ENCODE assay signal across 21 mouse cellular contexts in the genomic region with DNA sequence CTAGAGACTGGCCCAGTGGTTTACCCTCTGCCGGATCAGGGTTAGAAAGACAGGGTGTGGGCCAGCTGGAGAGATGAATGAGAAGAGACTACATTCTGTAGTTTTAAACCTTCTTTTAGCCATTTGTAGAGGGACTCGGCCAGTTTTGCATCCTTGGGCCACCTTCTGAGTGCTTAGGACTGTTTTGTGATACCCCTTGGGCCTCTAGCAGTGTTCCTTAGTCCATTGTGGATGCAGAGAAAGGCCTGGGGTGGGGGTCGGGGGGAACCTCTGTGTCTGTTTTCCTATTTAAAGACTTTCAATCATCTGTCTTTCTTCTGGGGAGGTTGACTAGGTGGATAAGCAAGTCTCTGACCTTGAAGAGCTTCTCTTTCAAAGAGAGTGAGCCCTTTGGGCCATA. TPM values are rescaled to one million over a fixed set of nuclear protein-coding genes. Genes with fewer than 3 reads are reported as not detected.
DNase-seq lines count a peak whose midpoint lies in the region; ATAC-seq and TF ChIP-seq lines count a peak whose summit lies in the region.
"Had no signal": no experiment of that assay in that cellular context is flagged by ENCODE, and none has a peak within 500 bp of the region (broad histone marks: within the 10 kb centered on the region; RNA-seq: fewer than 3 reads in every experiment).

No protein-coding gene starts in this region.

- peaks cover 5% of the 10 kb centered on the region for H3K4me1 ChIP-seq in heart, postnatal 0 days (ENCODE audit: control insufficient read depth, insufficient read depth)
- H3K4me1 ChIP-seq in bone marrow, adult 2 months (ENCODE audit: control insufficient read depth, insufficient read depth, low read length): peaks cover 6% of the 10 kb centered on the region
- H3K4me1 ChIP-seq in liver, embryonic 14.5 days (replicated peaks; ENCODE audit: control insufficient read depth in 2 of 2, insufficient read depth in 2 of 2, low read length in 1 of 2): peaks cover 0 to 7% of the 10 kb centered on the region in 2 experiments; a peak in 1 of 4 replicates
- H3K4me1 ChIP-seq in intestine, embryonic 16.5 days (ENCODE audit: control insufficient read depth, insufficient read depth, low read length): no peaks in the 10 kb centered on the region
- H3K4me1 ChIP-seq: hindbrain, embryonic 13.5 days; midbrain, embryonic 12.5 days had no signal

- H3K27ac ChIP-seq in heart, postnatal 0 days (ENCODE audit: low read depth): no peak overlapping the region
- no peak overlapping the region for H3K27ac ChIP-seq in bone marrow, adult 2 months (ENCODE audit: control insufficient read depth, insufficient read depth, low read depth, low read length, poor library complexity)
- no peak overlapping the region for H3K27ac ChIP-seq in liver, embryonic 14.5 days
- no peak overlapping the region for H3K27ac ChIP-seq in intestine, embryonic 16.5 days (ENCODE audit: low read length)
- H3K27ac ChIP-seq: hindbrain, embryonic 13.5 days; midbrain, embryonic 12.5 days had no signal

- no peak for TF ChIP-seq EP300 in heart, postnatal 0 days (IDR thresholded peaks at IDR 0.05; ENCODE audit: low read depth)
- no peak for TF ChIP-seq EP300 in liver, embryonic 14.5 days (IDR thresholded peaks at IDR 0.05; ENCODE audit: low read depth)

- 78% methylated on average over 3 of the region's 3 CpGs for WGBS in heart, postnatal 0 days
- 9% methylated on average over 3 of the region's 3 CpGs for WGBS in bone marrow, adult 2 months
- WGBS in liver, embryonic 14.5 days (ENCODE audit: insufficient replicate concordance): 48% methylated on average over 3 of the region's 3 CpGs
- 81% methylated on average over 3 of the region's 3 CpGs for WGBS in intestine, embryonic 16.5 days

- peak overlapping the region; percentile 32; the same call in 1 of the 2 replicates for H3K4me3 ChIP-seq in heart, postnatal 0 days (ENCODE audit: low read depth, low read length)
- H3K4me3 ChIP-seq in bone marrow, adult 2 months (replicated peaks; ENCODE audit: control insufficient read depth, low read depth, low read length): peak overlapping the region; percentile 58
- no peak overlapping the region for H3K4me3 ChIP-seq in liver, embryonic 14.5 days (ENCODE audit: insufficient read depth in 1 of 2, low read depth in 2 of 2, low read length in 2 of 2)
- H3K4me3 ChIP-seq in intestine, embryonic 16.5 days (ENCODE audit: low read length): no peak overlapping the region
- H3K4me3 ChIP-seq: hindbrain, embryonic 13.5 days; midbrain, embryonic 12.5 days had no signal

- TF ChIP-seq POLR2A in bone marrow, adult 2 months (IDR thresholded peaks at IDR 0.05; ENCODE audit: borderline replicate concordance, control insufficient read depth, low read depth, low read length): no peak

- H3K27me3 ChIP-seq in heart, postnatal 0 days (ENCODE audit: control insufficient read depth, insufficient read depth, low read length): no peaks in the 10 kb centered on the region
- no peaks in the 10 kb centered on the region for H3K27me3 ChIP-seq in liver, embryonic 14.5 days (ENCODE audit: control insufficient read depth, insufficient read depth, low read length)
- H3K27me3 ChIP-seq in intestine, embryonic 16.5 days (replicated peaks; ENCODE audit: control insufficient read depth, insufficient read depth, low read length): no peaks in the 10 kb centered on the region
- H3K27me3 ChIP-seq: hindbrain, embryonic 13.5 days; midbrain, embryonic 12.5 days had no signal

- peak overlapping the region; percentile 20; the same call in 1 of the 2 replicates for H3K4me2 ChIP-seq in heart, postnatal 0 days (ENCODE audit: low read depth, low read length)
- peak overlapping the region; percentile 24 for H3K4me2 ChIP-seq in liver, embryonic 14.5 days (ENCODE audit: low read depth)
- H3K4me2 ChIP-seq in intestine, embryonic 16.5 days (ENCODE audit: low read depth, low read length): no peak overlapping the region
- H3K4me2 ChIP-seq: hindbrain, embryonic 13.5 days; midbrain, embryonic 12.5 days had no signal

- no peaks in the 10 kb centered on the region for H3K36me3 ChIP-seq in heart, postnatal 0 days (replicated peaks; ENCODE audit: control insufficient read depth, insufficient read depth, low read length)
- no peaks in the 10 kb centered on the region for H3K36me3 ChIP-seq in liver, embryonic 14.5 days (replicated peaks; ENCODE audit: control insufficient read depth, insufficient read depth, low read depth)
- H3K36me3 ChIP-seq in intestine, embryonic 16.5 days (ENCODE audit: control insufficient read depth, insufficient read depth, low read length): no peaks in the 10 kb centered on the region
- H3K36me3 ChIP-seq: hindbrain, embryonic 13.5 days; midbrain, embryonic 12.5 days had no signal

- no peak for ATAC-seq in heart, postnatal 0 days (ENCODE audit: insufficient read depth, low read depth)
- no peak for ATAC-seq in liver, embryonic 14.5 days (ENCODE audit: insufficient read depth)
- ATAC-seq in intestine, embryonic 16.5 days: no peak

- H3K9ac ChIP-seq in heart, postnatal 0 days (replicated peaks; ENCODE audit: low read depth, low read length): no peak overlapping the region; the same call in 1 of the 2 replicates
- H3K9ac ChIP-seq in liver, embryonic 14.5 days (replicated peaks): no peak overlapping the region; the same call in 1 of the 2 replicates
- H3K9ac ChIP-seq in intestine, embryonic 16.5 days (ENCODE audit: low read depth, low read length): no peak overlapping the region
- H3K9ac ChIP-seq: hindbrain, embryonic 13.5 days; midbrain, embryonic 12.5 days had no signal

- no peaks in the 10 kb centered on the region for H3K9me3 ChIP-seq in heart, postnatal 0 days (replicated peaks; ENCODE audit: control insufficient read depth, low read length)
- no peaks in the 10 kb centered on the region for H3K9me3 ChIP-seq in liver, embryonic 14.5 days (ENCODE audit: control insufficient read depth, low read length)
- H3K9me3 ChIP-seq in intestine, embryonic 16.5 days (ENCODE audit: control insufficient read depth, low read length): no peaks in the 10 kb centered on the region
- H3K9me3 ChIP-seq: hindbrain, embryonic 13.5 days; midbrain, embryonic 12.5 days had no signal

- no peak for DNase-seq in heart, postnatal 0 days (ENCODE audit: low spot score)
- DNase-seq in heart, postnatal 4 days: no peak
- peak; percentile 54 for DNase-seq in A20 (ENCODE audit: low read depth, low spot score)
- DNase-seq in liver, embryonic 14.5 days (ENCODE audit: low read depth in 3 of 3, low spot score in 3 of 3): no peak
- no peak for DNase-seq in embryo, embryonic 11 days
- DNase-seq in adrenal gland, adult (ENCODE audit: inconsistent age in 2 of 2, low spot score in 1 of 2): no peak
- DNase-seq: adrenal gland, adult 8-10 months; cerebellum, adult 18-20 months; cerebellum, postnatal 25 days; gastrocnemius, postnatal 10 days; heart, adult 18-20 months; kidney, adult 9 months; kidney, postnatal 36 days; left cerebral cortex, postnatal 4 days; lung, adult 18-20 months; lung, postnatal 36 days had no signal

- no peak for TF ChIP-seq CTCF in heart, postnatal 0 days (IDR thresholded peaks at IDR 0.05; ENCODE audit: low read depth)
- no peak for TF ChIP-seq CTCF in bone marrow, adult 2 months (IDR thresholded peaks at IDR 0.05; ENCODE audit: control insufficient read depth, insufficient read depth, low read length)
- no peak for TF ChIP-seq CTCF in liver, embryonic 14.5 days (IDR thresholded peaks at IDR 0.05; ENCODE audit: low read depth)

RNA-seq across cellular contexts. Expression of gene Rhoh, which starts 3.9 kb away (rescaled TPM):
- 0.34 and 2.8 TPM in 2 replicates for total RNA-seq in heart, postnatal 0 days (2014; rRNA removed; ENCODE audit: low replicate concordance)
- 0.32 and 0.41 TPM in 2 replicates for polyA plus RNA-seq in heart, postnatal 0 days (2015; fragmentation: Nextera tagmentation; extraction: Ambion mirVana)
- under 1 TPM; 0.26 to 0.34 TPM for total RNA-seq in heart, postnatal 4 days (2021)
- 12.3 and 18.4 TPM in 2 replicates for polyA plus RNA-seq in bone marrow, adult 2 months (2011; ENCODE audit: insufficient read depth, insufficient read length, low replicate concordance, missing spikeins)
- 0.79 and 0.81 TPM in 2 replicates for polyA plus RNA-seq in liver, embryonic 14.5 days (2012; rRNA removed)
- 1.0 and 1.1 TPM in 2 replicates for polyA plus RNA-seq in liver, embryonic 14.5 days (2014; fragmentation: Nextera tagmentation; extraction: Ambion mirVana)
- polyA plus RNA-seq in intestine, embryonic 16.5 days (2015; fragmentation: Nextera tagmentation; extraction: Ambion mirVana): 0.94 and 1.3 TPM in 2 replicates
- polyA plus RNA-seq: C2C12 had no signal

Comparison
In these comparisons a context has a peak if more than half of its experiments do, and no peak if none do; other contexts are left out.
1. H3K4me3 ChIP-seq: peak in heart, postnatal 0 days (single experiment) and bone marrow, adult 2 months (single experiment); none in liver, embryonic 14.5 days (0 of 2) and intestine, embryonic 16.5 days (single experiment).